Mouse (Mus musculus) frontal cortex, adult (tissue): ENCODE data around the gene Copz1.

Experiments
- ATAC-seq: cut with Nextera tagmentation; 2 replicates; pipeline ENCODE4 v1.9.2; 2017; ENCODE audit warnings: mild to moderate bottlenecking, moderate library complexity, mixed read lengths; ENCODE audit not compliant: low TSS enrichment

Gene Copz1

GRCm38 (mm10) chr15:103338829-103339165, 66.3 kb downstream of the Copz1 start:
- no peak for ATAC-seq

GRCm38 (mm10) chr15:103339166-103339960, 66.8 kb downstream of the Copz1 start:
- no peak for ATAC-seq

- ATAC-seq: peak; percentile 21
These were observed 67.4 kb downstream of the Copz1 start, which contains the start of gene Zfp385a for GRCm38 (mm10) chr15:103339961-103340337. TSS of gene Zfp385a (minus strand) at chr15:103340093.

DNA sequence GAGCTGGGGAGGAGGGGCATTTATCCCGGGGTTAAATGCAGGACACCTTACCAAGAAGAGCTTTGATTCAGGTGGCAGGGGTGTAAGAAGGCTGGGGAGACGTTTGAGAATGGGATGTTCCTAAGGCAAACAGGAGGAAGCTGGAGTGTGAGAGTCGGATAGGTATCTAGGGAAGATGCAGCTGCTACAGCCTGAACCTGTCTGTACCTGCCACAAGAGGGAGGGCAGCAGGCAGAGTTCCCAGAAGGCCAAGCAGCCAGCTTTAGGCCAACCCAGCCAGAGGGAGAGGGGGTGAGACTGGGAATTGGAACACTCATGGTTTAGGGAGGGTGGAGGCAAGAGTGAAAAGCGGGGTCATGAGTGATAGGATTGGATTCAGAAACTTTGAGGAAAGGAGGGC, 68.3 kb downstream of the Copz1 start:
- peak; percentile 11; the same call in 1 of the 2 replicates for ATAC-seq

DNA sequence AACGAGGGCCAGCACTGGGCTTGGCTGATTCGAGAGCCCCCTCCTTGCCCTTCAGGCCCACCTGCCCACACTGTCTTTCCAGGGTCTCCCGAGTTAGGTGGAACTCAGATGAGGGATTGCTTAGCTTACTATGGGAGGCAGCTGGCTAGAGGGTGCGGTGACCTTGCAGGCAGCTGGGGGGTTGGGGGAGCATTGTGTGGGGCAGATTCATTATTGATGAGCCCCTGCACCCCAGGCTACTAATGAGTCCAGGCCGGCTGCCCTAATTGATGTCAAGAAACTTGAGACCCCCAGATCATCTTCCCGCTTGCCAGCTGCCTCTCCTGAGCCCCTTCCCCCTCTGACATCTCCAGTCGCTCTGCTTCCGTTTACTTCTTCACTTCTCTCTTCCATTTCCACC, 69.0 kb downstream of the Copz1 start:
- no peak for ATAC-seq

DNA sequence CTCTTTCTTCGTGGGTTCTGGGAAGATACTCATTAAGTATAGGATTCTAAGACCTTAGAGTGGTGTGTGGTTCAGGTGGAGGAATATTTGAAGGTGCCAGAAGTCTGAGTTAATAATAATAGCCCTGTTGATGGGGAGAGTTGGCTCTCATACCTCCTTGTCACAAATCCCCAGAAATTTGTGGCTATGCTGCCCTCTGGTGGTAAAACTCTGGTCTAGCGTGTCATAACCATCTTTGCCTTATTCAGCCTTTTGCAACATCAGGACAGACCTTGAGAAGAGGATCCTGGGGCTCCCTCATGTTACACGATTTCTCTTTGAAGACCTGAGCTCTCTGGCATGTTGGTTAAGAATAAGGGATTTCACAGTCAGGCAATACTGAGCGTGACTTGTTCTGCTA, 69.9 kb downstream of the Copz1 start:
- peak; percentile 50; the same call in 1 of the 2 replicates for ATAC-seq

GRCm38 (mm10) chr15:103343008-103343407, 70.5 kb downstream of the Copz1 start:
- no peak for ATAC-seq

- no peak for ATAC-seq
These were observed 71.0 kb downstream of the Copz1 start for GRCm38 (mm10) chr15:103343556-103343955.

GRCm38 (mm10) chr15:103345789-103346188, 73.3 kb downstream of the Copz1 start:
- no peak for ATAC-seq

DNA sequence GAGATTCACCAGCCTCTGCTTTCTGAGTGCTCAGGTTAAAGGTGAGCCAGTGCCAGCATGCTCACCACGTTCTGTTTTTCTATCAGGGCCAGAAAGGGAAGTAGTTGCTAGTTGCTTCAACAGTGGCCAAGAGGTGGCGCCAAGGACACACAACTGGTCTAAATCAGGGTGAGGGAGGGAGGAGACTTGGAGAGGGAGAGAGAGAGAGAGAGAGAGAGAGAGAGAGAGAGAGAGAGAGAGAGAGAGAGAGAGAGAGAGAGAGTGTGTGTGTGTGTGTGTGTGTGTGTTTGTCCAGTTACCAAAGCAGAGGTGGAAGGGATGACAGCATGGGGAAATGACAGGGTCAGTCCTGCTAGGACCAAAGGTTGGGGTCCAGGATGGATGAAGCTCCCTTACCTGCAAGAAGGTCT, 74.8 kb downstream of the Copz1 start:
- ATAC-seq: peak; percentile 61
